Mouse (Mus musculus) adrenal gland, adult 18-20 months (tissue): Measurements from ENCODE around the gene Knl1. TPM values are rescaled to one million over a fixed set of nuclear protein-coding genes. Genes with fewer than 3 reads are reported as not detected.

ENCODE experiments used
- DNase-seq, 2 experiments: peaks; one replicate each; pipeline ENCODE4 v3.0.0; 2021 to 2022; ENCODE audit warnings: low spot score in 2 of 2
- total RNA-seq, 2 experiments: library from RNA; stranded (reverse); gene quantifications; 1 replicate in 1 of 2; 2 replicates in 1 of 2; pipeline ENCODE4 v1.2.3; 2021

The Knl1 gene
- total RNA-seq, 2 experiments from 2014 or later, result 0.33 to 0.45 TPM

DNA sequence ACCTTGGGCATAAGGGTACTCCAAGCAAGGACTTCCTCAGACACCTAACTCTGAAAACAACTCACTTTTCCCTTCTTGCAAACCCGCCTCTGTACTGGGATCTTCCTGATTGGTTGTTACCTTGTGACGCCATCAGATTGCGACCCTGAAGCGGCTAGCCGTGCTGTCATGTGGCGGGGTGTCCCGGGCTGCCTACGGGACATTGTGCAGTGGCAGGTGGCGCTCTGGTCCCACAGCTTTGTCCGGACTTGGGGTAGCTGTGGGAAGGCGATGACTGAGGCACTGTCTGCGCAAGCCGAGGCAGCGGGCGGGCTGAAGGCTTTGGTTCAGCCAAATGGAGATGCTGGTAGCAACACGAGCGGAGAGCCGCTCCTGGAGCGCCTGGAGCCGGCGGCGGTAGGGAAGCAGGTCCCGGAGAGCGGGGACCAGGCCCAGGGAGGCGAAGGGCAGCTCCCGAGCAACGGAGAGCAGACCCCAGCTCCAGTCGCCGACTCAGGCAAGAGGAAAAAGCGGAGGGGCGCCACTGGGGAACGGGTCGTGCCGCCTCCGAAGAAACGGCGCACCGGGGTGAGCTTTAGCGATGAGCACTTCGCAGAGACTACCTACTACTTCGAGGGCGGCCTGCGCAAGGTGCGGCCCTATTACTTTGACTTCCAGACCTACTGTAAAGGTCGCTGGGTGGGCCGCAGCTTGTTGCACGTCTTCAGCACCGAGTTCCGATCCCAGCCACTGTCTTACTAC lies 12.1 kb upstream of the Knl1 start, which contains the start of gene Rpusd2:
Gene Rpusd2, plus strand, starts transcription at position 135 of the 741 bp plus-strand sequence.
- DNase-seq, result peak; percentile 87 to 89

DNA sequence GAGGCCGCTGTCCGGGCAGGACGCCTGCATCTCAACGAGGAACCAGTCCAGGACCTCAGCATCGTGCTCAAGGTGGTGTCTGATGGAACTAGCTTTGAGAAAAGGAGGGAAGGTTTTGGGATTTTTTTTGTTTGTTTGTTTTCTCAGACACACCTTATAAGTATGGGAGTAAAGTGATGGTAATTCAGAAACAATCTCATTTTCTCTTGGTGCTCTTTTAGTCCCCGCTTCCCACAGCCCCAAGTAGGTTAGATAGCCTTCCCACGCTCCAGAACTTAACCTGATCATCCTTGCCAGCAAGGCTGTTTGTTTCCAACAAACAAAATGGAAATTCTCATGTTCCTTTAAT lies 11.5 kb upstream of the Knl1 start:
- no peak for DNase-seq

DNA sequence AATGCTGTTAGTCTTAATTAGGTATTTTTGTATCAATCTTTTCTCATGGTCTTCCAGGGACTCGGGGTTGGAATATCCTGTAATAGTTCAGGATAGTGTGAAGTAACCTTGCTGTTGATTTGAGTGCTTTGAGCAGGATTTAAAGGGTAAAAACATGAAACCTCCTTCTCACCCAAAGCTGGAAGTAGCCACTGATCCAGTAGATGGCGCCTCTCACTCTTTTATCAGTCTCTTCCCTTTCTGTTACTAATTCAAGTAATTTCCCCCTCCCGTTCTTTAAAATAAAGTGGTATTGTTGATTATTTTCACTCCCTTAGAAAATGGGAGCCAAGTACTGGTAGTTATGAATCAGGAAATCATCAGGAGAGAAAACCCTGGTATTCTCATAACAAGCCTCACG lies 6.0 kb upstream of the Knl1 start:
- DNase-seq, result no peak

GRCm38 (mm10) chr2:119045163-119045562 lies 1.8 kb upstream of the Knl1 start:
- DNase-seq, result no peak

- no peak for DNase-seq
Measured at GRCm38 (mm10) chr2:119047849-119048248, 930 bp downstream of the Knl1 start.

DNA sequence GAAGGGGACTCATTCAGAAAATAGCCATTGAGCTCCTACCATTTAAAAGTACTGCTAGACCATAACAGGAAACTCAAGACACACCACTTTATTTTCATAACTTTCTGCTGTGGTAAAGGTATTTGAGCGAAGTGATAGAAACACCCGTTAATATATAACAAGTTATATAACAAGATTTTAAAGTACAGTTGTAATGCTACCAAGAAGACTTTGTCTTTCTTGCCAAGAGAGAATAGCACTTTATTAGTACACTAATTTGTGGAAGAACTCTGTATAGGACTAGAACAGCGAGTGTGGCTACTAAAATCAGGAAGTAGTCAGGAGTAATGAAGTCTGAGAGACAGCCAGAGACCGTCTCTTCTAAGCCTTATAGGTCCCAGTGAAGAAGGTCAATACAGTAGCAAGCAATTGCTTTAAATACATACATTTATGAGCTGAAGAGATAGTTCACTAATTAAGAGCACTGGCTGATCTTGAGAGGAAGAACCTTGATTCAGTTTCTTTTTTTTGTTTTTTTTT lies 3.3 kb downstream of the Knl1 start:
- DNase-seq, result no peak

GRCm38 (mm10) chr2:119060139-119060538 lies 13.2 kb downstream of the Knl1 start:
- no peak for DNase-seq

GRCm38 (mm10) chr2:119072397-119072796 lies 25.5 kb downstream of the Knl1 start:
- DNase-seq, result no peak

- no peak for DNase-seq
Measured at GRCm38 (mm10) chr2:119086156-119086555, 39.2 kb downstream of the Knl1 start.

- DNase-seq, result no peak
Measured at GRCm38 (mm10) chr2:119101552-119101951, 54.6 kb downstream of the Knl1 start.

GRCm38 (mm10) chr2:119106583-119106982 lies 59.7 kb downstream of the Knl1 start:
- no peak for DNase-seq

DNA sequence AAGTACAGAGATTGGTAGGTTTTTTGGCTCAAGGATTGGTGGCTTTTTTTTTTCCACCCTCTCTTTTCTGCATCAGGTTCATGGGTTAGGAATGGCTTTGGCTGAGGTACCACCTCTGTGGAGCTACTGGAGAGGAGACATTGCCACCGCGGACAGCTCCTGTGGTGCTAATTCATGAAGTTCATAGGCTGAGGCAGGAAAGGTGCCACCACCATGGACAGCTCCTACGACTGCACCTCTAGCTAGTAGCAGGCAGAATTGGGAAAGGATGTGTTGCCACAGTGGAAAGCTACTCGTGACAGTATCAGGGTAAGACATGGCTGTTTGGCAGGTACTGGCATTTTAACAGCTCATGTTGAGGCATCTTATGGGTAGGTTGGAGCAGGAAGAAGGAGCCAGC lies 61.6 kb downstream of the Knl1 start:
- peak in 1 of 2 experiments; percentile 12 for DNase-seq

DNA sequence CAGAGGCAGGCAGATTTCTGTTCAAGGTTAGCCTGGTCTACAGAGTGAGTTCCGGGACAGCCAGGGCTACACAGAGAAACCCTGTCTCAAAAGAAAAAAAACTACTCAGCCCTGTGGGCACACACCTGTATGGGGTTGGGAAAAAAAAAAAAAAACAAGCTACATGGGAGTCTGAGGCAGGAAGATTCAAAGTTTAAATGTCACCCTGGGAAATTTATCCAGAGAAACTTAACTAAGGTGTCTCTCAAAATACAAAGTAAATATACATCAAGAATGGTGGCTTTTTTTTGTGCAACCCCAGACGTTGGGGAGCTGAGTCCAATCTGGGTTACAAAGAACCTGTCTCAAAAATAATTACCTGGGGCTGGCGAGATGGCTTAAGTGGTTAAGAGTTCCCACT lies 64.1 kb downstream of the Knl1 start:
- no peak for DNase-seq

DNA sequence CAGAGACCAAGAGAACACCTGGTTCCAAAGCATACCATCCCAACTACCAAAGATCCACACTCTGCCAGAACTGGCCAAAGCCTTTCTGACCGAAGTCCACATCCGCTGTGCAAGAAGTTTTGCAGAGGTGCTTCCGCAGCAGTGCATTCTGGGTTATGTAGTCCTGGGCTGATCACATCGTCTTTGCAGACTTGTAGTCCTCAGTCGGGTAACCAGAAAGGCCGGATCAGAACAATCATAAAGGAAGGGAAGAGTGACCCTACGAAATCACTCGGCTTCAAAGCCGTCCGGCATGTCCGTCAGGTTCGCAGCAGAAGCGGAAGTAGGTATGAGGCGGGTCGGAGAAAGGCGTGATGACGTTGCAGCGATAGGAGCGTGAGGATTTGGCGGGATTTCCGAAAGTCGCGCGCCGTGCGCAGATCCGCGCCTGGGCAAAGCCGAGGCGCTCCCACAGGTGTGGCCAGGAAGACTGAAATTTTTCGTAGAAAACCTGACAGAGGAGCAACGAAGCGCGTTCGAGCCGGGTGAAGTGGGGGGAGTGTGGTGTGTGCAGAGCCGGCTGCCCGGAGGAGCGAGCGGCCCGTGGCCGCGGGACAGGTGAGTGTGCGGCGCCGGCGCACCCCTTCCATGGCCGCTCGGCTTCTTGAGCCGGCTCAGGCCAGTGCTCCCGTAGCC lies 65.7 kb downstream of the Knl1 start, which contains the start of gene Rad51:
Gene Rad51, plus strand, starts transcription at position 356 of the 675 bp plus-strand sequence.
- DNase-seq, result peak; percentile 77 to 80

DNA sequence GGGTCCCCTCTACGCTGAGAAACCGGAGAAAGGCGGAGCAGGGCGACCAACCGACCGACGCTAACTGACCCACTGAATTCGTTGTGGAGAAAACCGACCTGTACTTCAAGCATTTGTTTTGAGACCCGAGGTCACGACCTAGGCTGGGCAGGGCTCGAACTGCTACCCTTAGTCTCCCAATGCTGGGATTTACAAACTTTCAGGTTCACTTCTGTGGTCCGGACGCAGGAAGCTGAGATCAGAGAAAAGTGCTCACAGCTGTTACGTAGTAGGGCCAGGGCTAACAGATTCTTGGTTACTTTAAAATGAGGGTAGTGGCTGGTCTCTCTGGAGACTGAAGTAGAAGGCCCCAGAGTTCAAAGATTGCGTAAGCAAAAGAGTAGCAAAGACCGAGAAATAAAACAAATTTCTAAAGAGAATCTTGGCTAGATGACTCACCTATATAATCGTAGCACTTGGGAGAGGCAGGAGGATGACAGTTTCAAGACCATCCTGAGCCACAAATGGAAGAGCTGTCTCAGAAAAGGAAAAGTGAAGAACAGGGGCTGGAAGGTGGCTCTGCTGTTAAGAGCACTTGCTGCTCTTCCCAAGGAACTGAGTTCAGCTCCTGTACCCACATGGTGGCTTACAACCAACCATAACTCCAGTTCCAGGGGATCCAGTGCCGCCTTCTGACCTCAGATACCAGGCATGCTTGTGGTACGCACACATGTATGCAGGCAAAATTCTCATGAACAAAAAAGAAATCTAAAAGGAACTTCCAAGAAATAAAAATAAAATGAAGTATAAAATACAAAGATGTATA lies 66.4 kb downstream of the Knl1 start:
- DNase-seq, result no peak

DNA sequence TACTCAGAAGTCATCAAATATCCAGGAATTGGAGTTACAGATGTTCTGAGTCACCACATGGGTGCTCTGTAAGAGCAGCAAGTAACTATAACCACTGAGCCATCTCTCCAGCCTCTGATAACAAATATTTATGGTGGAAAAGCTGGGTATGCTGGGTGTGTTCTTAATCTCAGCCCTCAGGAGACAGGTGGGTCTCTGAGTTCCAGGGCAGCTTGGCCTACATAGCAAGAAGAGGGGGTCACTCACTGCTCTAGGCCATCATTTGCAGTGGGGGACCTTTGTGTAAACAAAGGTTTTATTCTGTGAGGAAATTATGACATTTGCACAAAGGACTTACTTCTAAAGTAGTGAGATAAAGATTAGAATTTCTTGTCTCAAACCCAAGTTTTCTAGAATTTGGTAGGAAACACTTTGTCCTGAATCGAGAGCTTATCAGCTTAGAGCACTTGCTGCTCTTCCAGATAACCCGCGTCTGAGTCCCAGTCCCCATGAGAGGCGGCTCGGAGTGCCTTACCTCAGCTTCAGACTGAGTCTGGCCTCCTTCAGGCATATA lies 89.5 kb downstream of the Knl1 start:
- DNase-seq, result no peak

GRCm38 (mm10) chr2:119145199-119145598 lies 98.3 kb downstream of the Knl1 start:
- DNase-seq, result no peak

DNA sequence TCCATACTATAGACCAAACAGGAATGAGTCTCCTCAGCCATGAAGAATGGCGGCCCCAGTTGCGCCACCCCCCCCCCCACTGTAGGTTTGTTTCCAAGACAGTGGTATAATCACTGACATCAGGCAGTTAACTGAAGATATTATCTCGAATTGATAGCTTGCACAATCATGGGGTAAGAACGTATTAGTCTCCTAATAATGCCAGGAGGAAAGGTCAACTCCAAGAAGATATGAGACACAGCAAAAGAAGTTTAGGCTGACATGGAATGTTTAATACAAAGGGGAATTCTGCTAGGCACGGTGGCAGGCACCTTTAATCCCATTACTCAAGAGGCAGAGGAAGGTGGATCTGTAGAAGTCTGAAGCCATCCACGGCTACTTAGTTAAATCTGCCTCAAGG lies 99.5 kb downstream of the Knl1 start:
- DNase-seq, result no peak

GRCm38 (mm10) chr2:119147160-119147678 lies 100.3 kb downstream of the Knl1 start:
- no peak for DNase-seq

DNA sequence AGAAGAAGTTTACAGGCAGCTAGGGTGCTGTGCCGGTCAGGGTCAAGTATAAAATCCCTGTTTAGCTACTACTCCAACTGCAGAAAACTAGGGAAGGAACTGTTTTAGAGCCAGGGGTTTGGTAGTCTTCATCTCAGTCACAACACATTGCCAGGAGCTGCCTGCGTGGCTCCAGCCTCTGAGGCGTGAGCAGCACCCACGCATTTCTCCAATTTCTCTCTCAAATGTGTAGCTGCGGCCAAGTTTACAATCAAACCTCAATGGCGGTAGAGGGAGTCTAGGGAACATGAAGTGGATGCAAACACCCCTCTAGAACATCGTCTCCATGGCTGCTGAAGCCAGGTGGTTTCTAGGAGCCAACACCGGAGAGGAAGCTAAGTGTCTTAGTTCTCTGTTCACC lies 100.9 kb downstream of the Knl1 start:
- no peak for DNase-seq

- no peak for DNase-seq
Measured at GRCm38 (mm10) chr2:119152255-119152654, 105.3 kb downstream of the Knl1 start.
